Mouse (Mus musculus) hindbrain, embryonic 16.5 days (tissue): Measurements from ENCODE around the gene Fcrl5. TPM values are rescaled to one million over a fixed set of nuclear protein-coding genes. Genes with fewer than 3 reads are reported as not detected.

Source experiments
- ATAC-seq: fragments of 200-750 bp; cut with Nextera tagmentation; 2 replicates; pipeline ENCODE4 v1.8.0; 2017; ENCODE audit warnings: moderate TSS enrichment, moderate library complexity
- H3K27ac ChIP-seq: fragments of 300-500 bp; sonication (generic); 2 replicates; pipeline ENCODE4 v1.5.1; 2014; ENCODE audit warnings: low read depth, mild to moderate bottlenecking, control low read depth, low read length, moderate library complexity
- H3K27me3 ChIP-seq: fragments of 300-500 bp; sonication (generic); replicated peaks from 2 replicates; pipeline ENCODE4 v1.6.1; 2014; ENCODE audit warnings: low read length; ENCODE audit not compliant: control insufficient read depth, insufficient read depth
- H3K36me3 ChIP-seq: fragments of 300-500 bp; sonication (generic); 2 replicates; pipeline ENCODE4 v1.6.1; 2014; ENCODE audit warnings: mild to moderate bottlenecking, low read length, moderate library complexity, mixed read lengths; ENCODE audit not compliant: control insufficient read depth, insufficient read depth
- H3K4me1 ChIP-seq: fragments of 300-500 bp; sonication (generic); 2 replicates; pipeline ENCODE4 v1.6.1; 2014; ENCODE audit warnings: low read depth, low read length; ENCODE audit not compliant: control insufficient read depth, insufficient read depth
- H3K4me2 ChIP-seq: fragments of 300-500 bp; sonication (generic); 2 replicates; pipeline ENCODE4 v1.6.1; 2014; ENCODE audit warnings: mild to moderate bottlenecking, low read length, control low read depth, moderate library complexity
- H3K4me3 ChIP-seq: fragments of 300-500 bp; sonication (generic); 2 replicates; pipeline ENCODE4 v1.5.1; 2014; ENCODE audit warnings: mild to moderate bottlenecking, low read length, control low read depth, moderate library complexity
- H3K9ac ChIP-seq: fragments of 300-500 bp; sonication (generic); 2 replicates; pipeline ENCODE4 v1.6.1; 2014; ENCODE audit warnings: low read depth, mild to moderate bottlenecking, control low read depth, low read length, moderate library complexity
- H3K9me3 ChIP-seq: fragments of 300-500 bp; sonication (generic); 2 replicates; pipeline ENCODE4 v1.6.1; 2014; ENCODE audit warnings: mild to moderate bottlenecking, low read length, moderate library complexity; ENCODE audit not compliant: control insufficient read depth
- WGBS: fragments of 180-500 bp; shearing (Covaris S2); extraction: QIAGEN DNeasy Blood & Tissue Kit; methylation state at CpG from one replicate; pipeline ENCODE4 v1.1.7; 2014; 5-methylcytosine and 5-hydroxymethylcytosine counted together
- polyA plus RNA-seq: library from polyadenylated mRNA; unstranded; fragments of >200 nt; fragmentation: Nextera tagmentation; extraction: Ambion mirVana; gene quantifications from 2 replicates; pipeline ENCODE4 v1.2.1, GENCODE M21; 2015

Fcrl5 gene
- polyA plus RNA-seq, 1 experiment from 2014 or later, result not detected

- no peak overlapping the region for H3K4me2 ChIP-seq
- no peaks in the 10 kb centered on the region for H3K9me3 ChIP-seq
- H3K4me3 ChIP-seq, result no peak overlapping the region
- 69% methylated on average over 12 of the region's 12 CpGs for WGBS
- no peak for ATAC-seq
- H3K36me3 ChIP-seq, result no peaks in the 10 kb centered on the region
- H3K4me1 ChIP-seq, result no peaks in the 10 kb centered on the region
- no peak overlapping the region for H3K9ac ChIP-seq
- no peaks in the 10 kb centered on the region for H3K27me3 ChIP-seq
- no peak overlapping the region for H3K27ac ChIP-seq
Measured at GRCm38 (mm10) chr3:87506456-87507416, 71.2 kb downstream of the Fcrl5 start.

- H3K36me3 ChIP-seq, result no peaks in the 10 kb centered on the region
- H3K9me3 ChIP-seq, result no peaks in the 10 kb centered on the region
- H3K9ac ChIP-seq, result no peak overlapping the region
- H3K4me3 ChIP-seq, result no peak overlapping the region
- peak; percentile 69 for ATAC-seq
- H3K27me3 ChIP-seq, result no peaks in the 10 kb centered on the region
- WGBS, result 24% methylated on average over 17 of the region's 17 CpGs
- H3K27ac ChIP-seq, result no peak overlapping the region
- peak overlapping the region; percentile 36 for H3K4me2 ChIP-seq
- no peaks in the 10 kb centered on the region for H3K4me1 ChIP-seq
Measured at GRCm38 (mm10) chr3:87508205-87508901, 72.8 kb downstream of the Fcrl5 start.

GRCm38 (mm10) chr3:87509061-87509460 is 73.5 kb downstream of the Fcrl5 start:
- no peak for ATAC-seq
- Histone ChIP-seq H3K36me3 (no peaks in the 10 kb centered on the region), H3K4me1 (no peaks in the 10 kb centered on the region), H3K4me2 (no peak overlapping the region), H3K9ac (no peak overlapping the region), H3K4me3 (no peak overlapping the region), H3K27me3 (no peaks in the 10 kb centered on the region), H3K9me3 (no peaks in the 10 kb centered on the region), H3K27ac (no peak overlapping the region)
- 59% methylated on average over 4 of the region's 4 CpGs for WGBS

- Histone ChIP-seq H3K4me3 (no peak overlapping the region), H3K4me2 (no peak overlapping the region), H3K9me3 (no peaks in the 10 kb centered on the region), H3K4me1 (no peaks in the 10 kb centered on the region), H3K36me3 (no peaks in the 10 kb centered on the region), H3K9ac (no peak overlapping the region), H3K27ac (no peak overlapping the region), H3K27me3 (no peaks in the 10 kb centered on the region)
- no peak for ATAC-seq
- 89% methylated on average over 9 of the region's 9 CpGs for WGBS
Measured at GRCm38 (mm10) chr3:87510832-87511231, 75.3 kb downstream of the Fcrl5 start.

- no peak for ATAC-seq
- H3K27me3 ChIP-seq, result no peaks in the 10 kb centered on the region
- H3K36me3 ChIP-seq, result no peaks in the 10 kb centered on the region
- no peak overlapping the region for H3K4me3 ChIP-seq
- H3K27ac ChIP-seq, result no peak overlapping the region
- WGBS, result 51% methylated on average over 16 of the region's 16 CpGs
- H3K9me3 ChIP-seq, result no peaks in the 10 kb centered on the region
- H3K4me2 ChIP-seq, result no peak overlapping the region
- no peaks in the 10 kb centered on the region for H3K4me1 ChIP-seq
- H3K9ac ChIP-seq, result no peak overlapping the region
Measured at GRCm38 (mm10) chr3:87511971-87512765, 76.6 kb downstream of the Fcrl5 start.

GRCm38 (mm10) chr3:87515567-87516081 is 80.1 kb downstream of the Fcrl5 start:
- Histone ChIP-seq H3K4me2 (no peak overlapping the region), H3K36me3 (no peaks in the 10 kb centered on the region), H3K4me1 (no peaks in the 10 kb centered on the region), H3K27ac (no peak overlapping the region), H3K9me3 (no peaks in the 10 kb centered on the region), H3K9ac (no peak overlapping the region), H3K27me3 (no peaks in the 10 kb centered on the region), H3K4me3 (no peak overlapping the region)
- 62% methylated on average over 13 of the region's 13 CpGs for WGBS
- ATAC-seq, result no peak

GRCm38 (mm10) chr3:87518425-87518824 is 82.9 kb downstream of the Fcrl5 start:
- H3K4me3 ChIP-seq, result no peak overlapping the region
- H3K9ac ChIP-seq, result no peak overlapping the region
- no peaks in the 10 kb centered on the region for H3K36me3 ChIP-seq
- ATAC-seq, result no peak
- no peaks in the 10 kb centered on the region for H3K4me1 ChIP-seq
- H3K9me3 ChIP-seq, result no peaks in the 10 kb centered on the region
- no peak overlapping the region for H3K4me2 ChIP-seq
- H3K27me3 ChIP-seq, result no peaks in the 10 kb centered on the region
- H3K27ac ChIP-seq, result no peak overlapping the region

GRCm38 (mm10) chr3:87521126-87521525 is 85.6 kb downstream of the Fcrl5 start:
- ATAC-seq, result no peak
- H3K9me3 ChIP-seq, result no peaks in the 10 kb centered on the region
- H3K4me1 ChIP-seq, result peaks cover 5% of the 10 kb centered on the region
- no peak overlapping the region for H3K9ac ChIP-seq
- WGBS, result 86% methylated on average over 4 of the region's 4 CpGs
- H3K36me3 ChIP-seq, result no peaks in the 10 kb centered on the region
- no peaks in the 10 kb centered on the region for H3K27me3 ChIP-seq
- H3K4me3 ChIP-seq, result no peak overlapping the region
- no peak overlapping the region for H3K4me2 ChIP-seq
- H3K27ac ChIP-seq, result no peak overlapping the region
